Mouse (Mus musculus) midbrain, embryonic 10.5 days (tissue): ENCODE results near the gene Tfpt. TPM values are rescaled to one million over a fixed set of nuclear protein-coding genes. Genes with fewer than 3 reads are reported as not detected.
A peak's percentile ranks its signal among the peaks of the same experiment; 100 is the strongest.
"Not testable (repeated sequence)": the region's sequence is repeated elsewhere in the genome, so short reads cannot be mapped to it uniquely, and the experiment has no call there.

ENCODE experiments used
- DNase-seq: peaks from one replicate; pipeline ENCODE4 v3.0.0-alpha.2; 2017; ENCODE audit warnings: low spot score
- H3K27ac ChIP-seq: fragments of 300-500 bp; sonication (generic); replicated peaks from 2 replicates; pipeline ENCODE4 v1.5.1; 2016; ENCODE audit warnings: mild to moderate bottlenecking
- H3K27me3 ChIP-seq: fragments of 300-500 bp; sonication (generic); 2 replicates; pipeline ENCODE4 v1.6.1; 2016; ENCODE audit warnings: low read depth, mild to moderate bottlenecking; ENCODE audit not compliant: poor library complexity, severe bottlenecking
- H3K36me3 ChIP-seq: fragments of 300-500 bp; sonication (generic); 2 replicates; pipeline ENCODE4 v1.6.1; 2016; ENCODE audit warnings: mild to moderate bottlenecking, moderate library complexity
- H3K4me1 ChIP-seq: fragments of 300-500 bp; sonication (generic); 2 replicates; pipeline ENCODE4 v1.6.1; 2016
- H3K4me3 ChIP-seq: fragments of 300-500 bp; sonication (generic); 2 replicates; pipeline ENCODE4 v1.5.1; 2016; ENCODE audit warnings: mild to moderate bottlenecking, moderate library complexity
- H3K9me3 ChIP-seq: fragments of 300-500 bp; sonication (generic); replicated peaks from 2 replicates; pipeline ENCODE4 v1.6.1; 2016; ENCODE audit warnings: mild to moderate bottlenecking
- whole genome bisulfite sequencing: fragments of 180-500 bp; shearing (Covaris S2); methylation state at CpG from one replicate; pipeline ENCODE4 v1.1.7; 2016; 5-methylcytosine and 5-hydroxymethylcytosine counted together
- polyA plus RNA-seq: library from polyadenylated mRNA; unstranded; fragments of >200 nt; fragmentation: Nextera tagmentation; extraction: Ambion mirVana; gene quantifications from 2 replicates; pipeline ENCODE4 v1.2.1, GENCODE M21; 2016

Tfpt gene
- polyA plus RNA-seq, 1 experiment from 2014 or later: 30.8 TPM

GRCm38 (mm10) chr7:3611006-3611405 lies 18.7 kb downstream of the Tfpt start:
- 89% methylated on average over 13 of the region's 13 CpGs for WGBS
- H3K27ac ChIP-seq: no peak overlapping the region

DNA sequence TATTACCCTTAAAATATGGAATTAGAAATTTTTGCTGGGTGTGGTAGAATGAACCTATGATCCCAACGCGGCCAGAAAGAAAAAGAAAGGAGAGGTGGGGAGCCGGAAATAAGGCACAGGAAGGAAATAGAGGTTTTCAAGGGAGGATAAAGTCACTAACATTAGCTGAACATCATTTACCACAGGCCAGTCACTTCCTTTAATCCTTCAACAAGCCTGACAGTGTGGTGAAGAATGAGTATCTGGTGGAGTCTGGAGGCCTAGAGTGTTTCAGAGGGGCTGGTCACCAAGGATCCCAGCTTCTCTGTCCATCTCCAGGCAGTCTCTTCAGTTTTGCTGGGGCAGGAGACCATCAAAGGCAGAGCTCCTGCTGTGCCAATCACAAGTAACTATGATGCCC lies 19.3 kb downstream of the Tfpt start:
- 88% methylated on average over 3 of the region's 3 CpGs for WGBS
- H3K4me1 ChIP-seq: no peaks in the 10 kb centered on the region
- H3K9me3 ChIP-seq: no peaks in the 10 kb centered on the region
- no peak overlapping the region for H3K4me3 ChIP-seq
- no peaks in the 10 kb centered on the region for H3K27me3 ChIP-seq
- no peak overlapping the region for H3K27ac ChIP-seq
- no peaks in the 10 kb centered on the region for H3K36me3 ChIP-seq
- no peak for DNase-seq

More at GRCm38 (mm10) chr7:3611006-3611405, 18.7 kb downstream of the Tfpt start:
- H3K9me3 ChIP-seq: no peaks in the 10 kb centered on the region
- no peaks in the 10 kb centered on the region for H3K27me3 ChIP-seq
- no peaks in the 10 kb centered on the region for H3K4me1 ChIP-seq
- no peak for DNase-seq
- H3K36me3 ChIP-seq: no peaks in the 10 kb centered on the region
- no peak overlapping the region for H3K4me3 ChIP-seq

- H3K4me3 ChIP-seq: no peak overlapping the region
- no peaks in the 10 kb centered on the region for H3K27me3 ChIP-seq
- H3K4me1 ChIP-seq: no peaks in the 10 kb centered on the region
- WGBS: 72% methylated on average over 3 of the region's 3 CpGs
- no peaks in the 10 kb centered on the region for H3K9me3 ChIP-seq
- H3K36me3 ChIP-seq: no peaks in the 10 kb centered on the region
- H3K27ac ChIP-seq: no peak overlapping the region
- no peak for DNase-seq
Observed at GRCm38 (mm10) chr7:3609082-3609481, 20.6 kb downstream of the Tfpt start.

GRCm38 (mm10) chr7:3608668-3609067 lies 21.1 kb downstream of the Tfpt start:
- H3K27me3 ChIP-seq: no peaks in the 10 kb centered on the region
- no peaks in the 10 kb centered on the region for H3K4me1 ChIP-seq
- no peak overlapping the region for H3K4me3 ChIP-seq
- DNase-seq: no peak
- 95% methylated on average over 3 of the region's 3 CpGs for WGBS
- H3K9me3 ChIP-seq: no peaks in the 10 kb centered on the region
- H3K27ac ChIP-seq: no peak overlapping the region
- no peaks in the 10 kb centered on the region for H3K36me3 ChIP-seq

- no peak overlapping the region for H3K27ac ChIP-seq
- WGBS: 84% methylated on average over 6 of the region's 6 CpGs
- H3K9me3 ChIP-seq: no peaks in the 10 kb centered on the region
- no peak for DNase-seq
- H3K4me1 ChIP-seq: no peaks in the 10 kb centered on the region
- no peak overlapping the region for H3K4me3 ChIP-seq
- H3K36me3 ChIP-seq: no peaks in the 10 kb centered on the region
- no peaks in the 10 kb centered on the region for H3K27me3 ChIP-seq
Observed at GRCm38 (mm10) chr7:3607391-3607790, 22.3 kb downstream of the Tfpt start.

DNA sequence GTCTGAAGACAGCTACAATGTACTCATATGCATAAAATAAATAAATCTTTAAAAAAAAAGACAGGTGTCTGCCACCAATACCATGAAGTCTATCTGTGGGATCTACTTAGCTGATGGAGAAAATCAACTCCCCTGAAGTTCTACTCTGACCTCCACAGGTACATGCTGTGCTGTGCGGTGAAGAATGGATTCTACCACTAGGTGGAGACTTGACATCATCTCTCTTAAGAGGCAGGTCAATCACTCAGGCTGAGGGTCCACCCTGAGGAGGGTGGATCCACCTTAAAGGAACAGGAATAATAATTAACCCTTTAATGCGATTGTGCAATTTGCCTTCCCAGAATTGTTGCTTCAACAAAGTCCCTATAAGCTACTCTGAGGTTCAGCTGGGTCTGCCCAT lies 22.9 kb downstream of the Tfpt start:
- H3K36me3 ChIP-seq: no peaks in the 10 kb centered on the region
- no peak overlapping the region for H3K27ac ChIP-seq
- no peaks in the 10 kb centered on the region for H3K4me1 ChIP-seq
- no peak overlapping the region for H3K4me3 ChIP-seq
- WGBS: 26% methylated on average over 2 of the region's 2 CpGs
- DNase-seq: no peak
- no peaks in the 10 kb centered on the region for H3K9me3 ChIP-seq
- H3K27me3 ChIP-seq: no peaks in the 10 kb centered on the region

GRCm38 (mm10) chr7:3601119-3601518 lies 28.6 kb downstream of the Tfpt start:
- DNase-seq: peak; percentile 64
- WGBS: 22% methylated on average over 4 of the region's 4 CpGs
- no peak overlapping the region for H3K27ac ChIP-seq
- no peak overlapping the region for H3K4me3 ChIP-seq
- no peaks in the 10 kb centered on the region for H3K4me1 ChIP-seq
- H3K9me3 ChIP-seq: no peaks in the 10 kb centered on the region
- no peaks in the 10 kb centered on the region for H3K27me3 ChIP-seq
- H3K36me3 ChIP-seq: no peaks in the 10 kb centered on the region

- not testable (repeated sequence) for H3K27ac ChIP-seq, H3K27me3 ChIP-seq, H3K9me3 ChIP-seq, H3K4me3 ChIP-seq, H3K4me1 ChIP-seq, H3K36me3 ChIP-seq, DNase-seq
- 73% methylated on average over 1 of the region's 1 CpGs for WGBS
Observed at GRCm38 (mm10) chr7:3597755-3598154, 32.0 kb downstream of the Tfpt start.

DNA sequence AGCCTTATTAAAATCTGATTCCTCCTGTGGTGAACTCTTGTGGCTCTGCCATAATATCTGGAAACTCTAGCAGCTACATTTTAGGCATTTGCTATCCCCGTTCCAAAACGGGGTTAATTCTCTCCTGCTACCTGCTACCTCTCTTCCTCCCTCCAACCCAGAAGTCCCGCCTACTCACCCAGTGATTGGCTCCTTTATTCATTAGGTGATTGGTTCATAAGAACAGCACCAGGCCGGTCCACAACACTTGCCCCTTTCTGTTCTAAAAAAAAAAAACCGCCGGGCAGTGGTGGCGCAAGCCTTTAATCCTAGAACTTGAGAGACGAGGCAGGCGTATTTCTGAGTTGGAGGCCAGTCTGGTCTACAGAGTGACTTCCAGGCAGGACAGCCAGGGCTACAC lies 34.6 kb downstream of the Tfpt start:
- H3K36me3 ChIP-seq: no peaks in the 10 kb centered on the region
- H3K4me3 ChIP-seq: no peak overlapping the region

GRCm38 (mm10) chr7:3594686-3595085 lies 35.0 kb downstream of the Tfpt start:
- DNase-seq: no peak

More for the DNA sequence above, 34.6 kb downstream of the Tfpt start:
- Histone ChIP-seq H3K9me3 (no peaks in the 10 kb centered on the region), H3K27ac (no peak overlapping the region), H3K27me3 (no peaks in the 10 kb centered on the region), H3K4me1 (no peaks in the 10 kb centered on the region)
- 21% methylated on average over 9 of the region's 9 CpGs for WGBS
- no peak for DNase-seq

GRCm38 (mm10) chr7:3593855-3594254 lies 35.9 kb downstream of the Tfpt start:
- Histone ChIP-seq H3K4me1 (no peaks in the 10 kb centered on the region), H3K4me3 (no peak overlapping the region), H3K9me3 (no peaks in the 10 kb centered on the region), H3K27me3 (no peaks in the 10 kb centered on the region), H3K36me3 (no peaks in the 10 kb centered on the region), H3K27ac (no peak overlapping the region)
- no peak for DNase-seq

More at GRCm38 (mm10) chr7:3594686-3595085, 35.0 kb downstream of the Tfpt start:
- H3K36me3 ChIP-seq: no peaks in the 10 kb centered on the region
- H3K27me3 ChIP-seq: no peaks in the 10 kb centered on the region
- H3K27ac ChIP-seq: no peak overlapping the region
- 31% methylated on average over 5 of the region's 5 CpGs for WGBS
- no peaks in the 10 kb centered on the region for H3K9me3 ChIP-seq
- no peaks in the 10 kb centered on the region for H3K4me1 ChIP-seq
- no peak overlapping the region for H3K4me3 ChIP-seq

DNA sequence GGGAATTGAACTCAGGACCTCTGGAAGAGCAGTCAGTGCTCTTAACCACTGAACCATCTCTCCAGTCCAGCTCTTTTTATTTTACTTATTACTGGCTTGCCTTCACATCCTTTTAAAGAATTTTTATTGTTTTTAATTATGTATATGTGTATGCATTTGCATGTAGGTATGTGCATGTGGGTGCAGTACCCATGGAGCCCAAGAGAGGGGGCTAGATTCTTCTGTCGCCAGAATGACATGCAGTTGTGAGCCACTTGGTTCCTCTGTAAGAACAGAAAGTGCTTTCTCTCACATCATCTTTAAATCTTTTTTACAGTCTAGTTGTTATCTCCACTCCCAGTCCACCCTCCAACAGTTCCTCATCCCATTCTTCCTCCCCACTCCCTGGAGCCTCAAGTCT lies 38.2 kb downstream of the Tfpt start:
- H3K4me1 ChIP-seq: peaks cover 3% of the 10 kb centered on the region
- no peaks in the 10 kb centered on the region for H3K27me3 ChIP-seq
- WGBS: 70% methylated on average over 1 of the region's 1 CpGs
- H3K36me3 ChIP-seq: no peaks in the 10 kb centered on the region
- H3K27ac ChIP-seq: no peak overlapping the region
- no peak overlapping the region for H3K4me3 ChIP-seq
- DNase-seq: no peak
- H3K9me3 ChIP-seq: no peaks in the 10 kb centered on the region

GRCm38 (mm10) chr7:3590550-3590949 lies 39.2 kb downstream of the Tfpt start:
- WGBS: 83% methylated on average over 3 of the region's 3 CpGs
- H3K27ac ChIP-seq: no peak overlapping the region
- H3K36me3 ChIP-seq: no peaks in the 10 kb centered on the region
- H3K9me3 ChIP-seq: no peaks in the 10 kb centered on the region
- H3K27me3 ChIP-seq: no peaks in the 10 kb centered on the region
- H3K4me1 ChIP-seq: peaks cover 11% of the 10 kb centered on the region
- no peak overlapping the region for H3K4me3 ChIP-seq
- DNase-seq: no peak

DNA sequence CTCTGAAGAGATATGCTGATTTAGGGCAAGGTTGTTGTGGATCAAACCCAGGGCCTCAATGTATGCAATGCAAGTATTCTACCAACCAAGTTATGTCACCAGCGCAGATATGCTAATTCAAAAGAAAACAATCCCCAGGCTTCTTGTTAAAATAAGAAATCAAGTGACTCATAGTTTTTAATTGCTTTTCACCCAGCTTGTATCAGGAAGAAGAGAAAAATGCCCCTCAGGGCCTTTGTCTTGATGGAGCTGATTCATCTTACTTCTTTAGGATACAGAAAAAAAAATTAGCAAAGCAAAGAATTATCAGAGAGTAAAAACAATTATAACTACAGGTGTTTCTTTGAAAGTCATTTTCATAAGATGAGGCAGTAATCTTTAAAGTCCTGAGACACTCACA lies 42.4 kb downstream of the Tfpt start:
- Histone ChIP-seq H3K27me3 (no peaks in the 10 kb centered on the region), H3K9me3 (no peaks in the 10 kb centered on the region), H3K27ac (no peak overlapping the region), H3K4me1 (peaks cover 11% of the 10 kb centered on the region), H3K36me3 (no peaks in the 10 kb centered on the region), H3K4me3 (no peak overlapping the region)
- DNase-seq: no peak
- 85% methylated on average over 1 of the region's 1 CpGs for WGBS
